Mouse (Mus musculus) G1E (cell line): ENCODE measurements at regions not wholly inside any gene's neighbourhood (a gene's known extent, or its start where the extent isn't known, plus 50 kb on each side); places are given as distances from the start of the nearest gene placed in this dataset.
"Not testable (repeated sequence)": the region's sequence is repeated elsewhere in the genome, so short reads cannot be mapped to it uniquely, and the experiment has no call there.

Experiments used
- CTCF ChIP-seq: IDR thresholded peaks from 2 replicates; pipeline ENCODE4 v1.5.1; 2012; ENCODE audit warnings: low read depth, low read length, inconsistent platforms, mixed read lengths
- GATA1 ChIP-seq: IDR thresholded peaks from 2 replicates; pipeline ENCODE4 v1.6.1; 2012; ENCODE audit warnings: borderline replicate concordance, low read length, inconsistent platforms, mixed read lengths
- GATA2 ChIP-seq: IDR thresholded peaks from 2 replicates; pipeline ENCODE4 v1.6.1; 2012; ENCODE audit warnings: low read depth, low read length, inconsistent platforms, borderline replicate concordance
- POLR2AphosphoS5 ChIP-seq: IDR thresholded peaks from 2 replicates; pipeline ENCODE4 v1.6.1; 2012; ENCODE audit warnings: low read depth, low read length, inconsistent platforms; ENCODE audit not compliant: insufficient replicate concordance
- TAL1 ChIP-seq: conservative IDR thresholded peaks from 2 replicates; pipeline ENCODE4 v1.6.1; 2012; ENCODE audit warnings: low read depth, low read length, inconsistent platforms, mixed read lengths

GRCm38 (mm10) chr6:60646983-60647617 lies 182.6 kb downstream of the Snca start:
- not testable (repeated sequence) for TF ChIP-seq CTCF, TAL1, GATA1, POLR2AphosphoS5, GATA2
